Mouse (Mus musculus) mature B cell (primary cell): ENCODE data around the gene Fat4.

Experiments
- in situ Hi-C: fragments of 300-500 bp; cut with MboI; formaldehyde crosslinking; loops from 2 replicates; pipeline ENCODE4 v1.14.3; 2019

Fat4 gene

DNA sequence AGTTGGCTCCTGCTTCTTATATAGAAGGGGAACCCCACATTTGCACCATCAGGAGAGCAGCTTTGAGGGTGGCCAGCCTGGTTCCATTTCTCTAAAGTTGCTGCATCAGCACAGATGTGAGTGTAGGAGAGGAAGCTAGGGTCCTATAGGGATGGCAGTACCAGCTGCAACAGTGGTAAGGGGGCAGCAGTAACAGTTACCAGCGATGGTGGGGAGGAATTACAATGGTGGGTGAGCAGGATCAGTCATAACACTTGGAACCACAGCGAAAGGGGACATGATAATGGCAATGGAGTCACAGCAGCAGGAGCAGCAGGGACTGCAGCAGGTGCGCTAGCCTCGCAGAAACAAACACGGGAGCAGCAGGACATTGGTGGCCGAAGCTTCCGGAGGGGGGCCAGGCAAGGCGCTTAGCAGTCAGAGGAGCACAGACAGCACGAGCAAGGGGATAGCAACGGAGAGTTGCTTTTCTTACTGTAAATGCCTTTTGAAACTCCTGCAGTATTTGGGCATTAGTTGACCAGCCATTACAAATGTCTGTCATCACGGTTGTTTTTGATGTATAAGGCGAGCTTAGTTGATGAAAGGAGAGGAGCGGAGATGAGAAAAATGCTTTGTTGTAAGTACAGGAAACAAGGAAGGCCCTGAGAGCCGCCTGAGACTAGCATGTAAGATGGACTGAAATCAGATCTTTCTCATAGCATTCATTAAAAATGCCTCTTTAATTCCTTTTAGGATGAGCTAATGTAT, 21.1 kb downstream of the Fat4 start:
- in situ Hi-C loops = no loop called here

DNA sequence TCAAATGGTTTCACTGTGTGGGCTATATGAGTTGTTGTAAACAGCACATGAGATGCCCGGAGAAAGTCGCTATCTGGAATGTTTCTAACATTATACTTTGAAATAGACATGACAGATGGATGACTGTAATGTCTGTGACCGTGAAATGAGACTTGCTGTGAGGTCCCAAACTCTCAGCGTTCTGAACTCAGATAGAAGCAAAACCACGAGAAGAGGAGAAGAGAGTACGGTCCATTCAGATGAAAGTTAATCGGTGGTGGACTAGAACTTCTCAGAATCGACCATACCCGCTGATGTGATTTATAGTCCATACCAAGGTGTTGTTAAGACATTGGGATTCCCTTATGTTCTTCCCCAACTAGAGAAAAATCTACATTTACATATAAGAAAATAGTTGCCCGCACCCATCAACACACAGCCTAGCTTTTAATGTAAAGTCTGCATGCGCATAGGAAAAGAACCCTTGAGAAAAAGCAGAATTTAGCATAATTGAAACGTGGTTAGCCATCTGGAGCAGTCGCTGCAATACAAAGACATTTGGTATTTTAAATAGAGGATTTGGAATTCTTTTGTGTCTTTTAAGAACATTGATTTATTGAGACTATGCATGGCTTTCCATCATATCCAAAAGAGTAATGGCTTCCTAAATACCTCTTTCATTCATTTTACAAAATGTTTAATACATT, 21.8 kb downstream of the Fat4 start:
- in situ Hi-C loops = no loop called here

GRCm38 (mm10) chr3:38912768-38913487, 26.2 kb downstream of the Fat4 start:
- in situ Hi-C loops = no loop called here

DNA sequence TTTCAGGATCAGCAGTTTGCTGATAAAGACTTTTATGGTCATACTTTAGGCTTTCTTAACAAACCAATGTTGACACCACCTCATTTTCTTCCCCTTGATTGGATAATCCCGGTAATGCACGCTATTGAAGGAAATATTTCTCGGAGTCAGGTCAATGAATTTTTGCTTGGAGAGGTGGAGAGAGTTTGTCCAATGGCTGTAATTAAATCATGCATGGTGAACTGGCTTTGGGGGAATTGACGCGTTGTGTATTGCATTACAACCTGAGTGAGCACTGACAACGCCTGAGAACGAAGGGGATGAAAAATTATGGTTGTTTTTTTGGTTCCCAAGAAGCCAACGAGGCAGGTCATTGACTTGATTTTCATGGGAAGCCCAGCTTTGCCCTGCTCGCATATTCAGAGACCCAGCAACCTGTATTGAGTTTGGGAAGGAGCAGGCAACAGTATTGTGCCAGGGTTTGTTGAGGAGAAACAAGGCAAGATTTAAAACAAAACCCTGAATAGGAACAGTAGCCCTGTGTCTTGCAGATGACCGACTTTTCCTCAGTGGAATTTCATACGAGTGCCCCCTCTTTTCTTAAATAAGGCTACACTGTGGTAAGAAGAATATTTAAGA, 26.9 kb downstream of the Fat4 start:
- in situ Hi-C loops = no loop called here

DNA sequence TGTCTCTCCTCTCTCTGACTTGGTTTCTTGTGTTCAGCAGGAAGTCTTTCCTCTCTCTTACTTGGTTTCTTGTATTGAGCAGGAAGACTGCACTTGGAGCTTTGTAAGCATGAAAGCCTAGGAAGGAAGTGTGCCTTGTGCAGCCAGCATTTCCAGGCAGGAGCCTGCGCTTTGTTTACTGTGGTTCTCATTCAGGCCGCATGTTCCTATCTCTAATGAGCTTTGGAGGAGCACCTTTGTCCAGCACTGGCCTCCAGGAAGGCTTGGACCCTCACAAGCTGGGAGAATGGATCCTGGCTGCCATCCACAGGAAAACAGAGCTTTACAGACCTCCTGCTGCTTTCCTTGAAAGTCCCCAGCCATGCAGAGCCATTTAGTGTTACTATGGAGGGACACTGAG, 32.2 kb downstream of the Fat4 start:
- in situ Hi-C loops = no loop called here

GRCm38 (mm10) chr3:38921031-38921430, 34.3 kb downstream of the Fat4 start:
- in situ Hi-C loops = no loop called here

- in situ Hi-C loops = no loop called here
These were observed 36.5 kb downstream of the Fat4 start for GRCm38 (mm10) chr3:38923251-38923686.

- in situ Hi-C loops = no loop called here
These were observed 41.4 kb downstream of the Fat4 start for GRCm38 (mm10) chr3:38928076-38928686.

DNA sequence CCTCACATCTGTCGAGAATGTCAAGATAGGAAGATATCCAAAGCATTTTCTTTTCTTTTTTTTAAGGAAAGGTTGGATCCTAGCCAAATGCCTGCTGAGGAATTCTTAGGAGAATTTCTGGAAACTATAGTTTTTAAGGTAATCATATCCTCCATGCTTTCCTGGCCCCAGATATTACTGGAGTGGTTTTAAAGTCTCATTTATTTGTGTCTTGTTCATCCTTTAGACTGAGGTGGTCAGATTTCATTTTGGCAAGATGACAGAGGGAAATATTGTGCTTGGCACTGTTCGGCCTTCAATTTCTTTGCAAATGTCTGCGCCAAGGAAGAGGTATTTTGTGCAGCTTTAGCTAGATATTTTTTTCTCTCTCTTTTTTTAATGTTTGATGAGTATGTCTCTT, 42.0 kb downstream of the Fat4 start:
- in situ Hi-C loops = no loop called here

GRCm38 (mm10) chr3:38934780-38935179, 48.0 kb downstream of the Fat4 start:
- in situ Hi-C loops = no loop called here

DNA sequence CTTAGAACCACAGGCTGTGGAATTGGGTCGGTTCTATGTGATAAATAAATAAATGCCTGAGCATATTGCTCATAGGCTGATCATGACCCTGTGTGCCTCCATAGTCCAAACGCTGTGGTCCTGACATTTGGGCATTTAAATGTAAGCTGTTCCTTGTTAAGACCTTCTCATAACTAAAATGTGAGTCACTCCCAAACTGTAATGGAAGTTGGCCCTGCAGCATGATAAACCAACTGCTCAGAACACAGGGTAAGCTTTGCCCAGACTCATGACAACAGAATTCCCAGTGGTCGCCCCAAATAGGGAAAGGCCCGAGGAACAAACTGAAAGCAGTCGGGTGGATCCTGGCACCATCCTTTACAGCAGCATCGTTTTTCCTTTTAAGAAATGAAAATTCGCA, 49.7 kb downstream of the Fat4 start:
- in situ Hi-C loops = no loop called here

GRCm38 (mm10) chr3:38937159-38937558, 50.4 kb downstream of the Fat4 start:
- in situ Hi-C loops = no loop called here

DNA sequence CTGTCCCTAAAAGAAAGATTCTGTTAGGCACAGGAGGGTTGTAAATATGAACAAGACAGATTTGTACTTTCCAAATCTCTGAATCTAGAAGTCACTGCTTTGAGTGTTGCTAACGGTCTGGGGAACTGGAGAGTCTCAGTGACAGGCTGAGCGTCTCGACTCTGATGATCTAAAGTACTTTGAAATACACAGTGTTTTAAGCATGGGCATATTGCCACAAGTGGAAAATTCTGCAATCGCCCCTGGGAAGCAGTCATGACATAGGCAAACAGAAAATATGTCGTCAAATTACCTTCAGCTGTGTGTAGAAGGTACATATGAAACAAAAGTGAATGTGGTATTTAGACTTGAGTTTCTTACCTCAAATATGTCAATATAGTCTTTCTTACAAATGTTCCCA, 51.4 kb downstream of the Fat4 start:
- in situ Hi-C loops = no loop called here

DNA sequence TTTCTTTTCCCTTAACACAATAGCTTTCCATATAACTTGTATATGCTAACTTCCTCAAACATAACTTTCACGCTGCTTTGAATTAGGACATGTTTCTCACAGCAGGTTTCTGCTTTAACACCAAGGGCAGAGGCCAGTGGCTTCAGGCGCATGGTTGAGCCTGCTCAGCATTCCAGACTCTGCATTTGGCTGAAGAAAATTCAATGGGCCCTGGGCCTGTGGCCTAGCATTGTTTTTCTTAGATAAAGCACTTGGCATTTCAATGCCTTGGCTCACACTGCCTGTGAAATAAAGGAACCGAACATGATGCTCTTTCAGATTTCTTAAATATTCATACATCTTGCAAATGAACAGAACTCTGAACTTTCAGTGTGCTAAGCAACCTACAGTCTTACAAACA, 52.8 kb downstream of the Fat4 start:
- in situ Hi-C loops = no loop called here

DNA sequence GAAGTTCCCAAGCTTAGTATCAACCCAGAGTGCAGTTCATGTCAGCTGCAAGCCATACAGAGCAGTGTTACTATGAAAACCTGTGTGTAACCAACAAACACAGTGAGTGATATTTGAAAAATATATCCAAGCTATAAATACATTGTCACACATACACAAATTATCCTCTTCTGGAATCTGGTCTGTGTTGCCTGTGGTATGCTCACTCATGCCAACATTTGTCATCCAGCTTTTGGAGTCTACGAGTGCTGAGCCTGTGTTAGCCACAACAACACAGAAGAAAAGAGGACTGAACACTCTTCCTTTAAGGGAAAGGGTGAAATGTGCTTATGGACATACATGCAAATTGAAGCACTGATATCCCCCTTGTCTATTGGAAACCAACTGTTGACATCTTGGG, 53.6 kb downstream of the Fat4 start:
- in situ Hi-C loops = no loop called here

GRCm38 (mm10) chr3:38945157-38945556, 58.4 kb downstream of the Fat4 start:
- in situ Hi-C loops = no loop called here

DNA sequence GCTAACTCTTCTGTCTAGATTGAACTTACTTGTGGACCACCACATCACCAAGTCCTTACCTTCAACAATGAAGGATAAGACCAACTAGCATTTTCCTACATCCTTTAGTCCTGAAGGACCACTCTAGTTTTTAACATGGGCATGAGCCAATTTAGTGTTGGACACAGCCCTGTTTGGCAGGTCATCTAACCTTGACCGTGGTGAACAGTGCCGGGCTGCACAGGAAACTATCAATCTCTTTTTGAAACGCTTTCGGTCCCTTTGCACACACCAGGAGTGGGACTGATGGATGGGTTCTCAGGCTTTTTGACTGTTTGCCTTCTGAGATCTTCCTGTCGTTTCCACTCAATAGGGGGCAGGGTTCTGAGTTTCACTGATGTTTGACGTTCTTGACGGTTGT, 61.0 kb downstream of the Fat4 start:
- in situ Hi-C loops = no loop called here

DNA sequence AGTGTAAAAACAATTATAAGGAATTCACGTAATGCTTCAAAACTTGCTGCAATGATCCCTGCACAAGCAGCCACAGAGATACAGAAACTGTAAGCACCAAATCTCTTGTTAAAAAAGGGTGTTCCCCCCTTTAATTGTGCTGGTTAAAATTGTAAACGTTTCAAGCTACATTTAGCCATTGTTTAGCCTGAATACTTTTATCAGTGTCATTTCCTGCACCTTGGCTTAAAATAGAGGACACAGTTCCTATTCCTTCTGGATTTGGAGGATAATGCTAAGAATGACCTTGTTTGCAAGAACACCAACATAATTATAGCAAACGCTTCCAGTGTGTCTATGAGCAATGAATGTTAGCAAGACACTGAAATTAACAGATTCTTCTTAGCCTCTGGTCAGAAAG, 65.9 kb downstream of the Fat4 start:
- in situ Hi-C loops = no loop called here

DNA sequence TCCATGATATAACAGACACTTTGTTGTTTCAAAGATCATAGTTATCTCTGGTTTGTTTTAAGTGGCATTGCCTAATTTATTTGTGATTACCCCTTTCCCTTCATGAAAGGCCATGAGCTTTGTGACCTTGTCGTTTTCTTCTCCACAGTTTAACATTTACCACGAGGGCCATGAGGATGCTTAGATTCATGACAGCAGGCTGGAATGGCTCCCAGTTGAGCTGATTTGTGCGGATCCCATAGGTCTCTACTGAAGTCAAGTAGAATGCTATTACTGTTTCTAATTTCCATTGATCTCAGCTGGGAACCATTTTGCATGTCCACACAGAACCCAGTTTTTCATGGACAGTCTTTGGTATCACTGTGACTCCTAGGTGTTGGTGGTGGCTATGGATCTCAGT, 67.5 kb downstream of the Fat4 start:
- in situ Hi-C loops = no loop called here

DNA sequence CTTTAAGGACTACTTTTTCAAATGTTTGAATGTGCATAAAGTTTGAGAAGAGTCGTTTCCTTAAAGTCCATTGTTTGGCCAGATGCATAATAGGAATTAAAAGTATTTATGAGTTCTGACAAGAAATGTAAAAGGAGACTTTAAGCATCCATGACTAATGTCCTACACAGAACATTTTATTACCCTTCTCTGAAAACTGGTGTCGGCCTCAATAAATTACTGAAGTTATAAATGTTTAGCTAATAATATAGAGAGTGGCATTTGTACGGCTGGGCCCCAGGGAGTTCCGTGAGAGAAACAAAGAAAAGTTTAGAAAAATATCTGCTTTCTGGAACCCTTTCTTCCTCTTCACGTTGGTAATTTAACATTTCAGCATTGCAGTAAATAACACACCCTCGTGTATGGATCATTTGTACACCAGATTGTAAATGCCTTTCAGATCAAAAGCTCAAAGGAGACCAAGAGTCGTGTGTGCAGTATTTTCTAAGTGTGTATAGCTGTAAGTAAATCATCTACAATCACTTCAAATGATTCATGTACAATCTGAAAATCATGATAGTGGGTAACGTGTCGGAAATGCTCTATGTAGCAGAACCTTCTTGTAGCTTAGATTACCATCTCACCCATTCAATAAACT, 69.4 kb downstream of the Fat4 start:
- in situ Hi-C loops = no loop called here

DNA sequence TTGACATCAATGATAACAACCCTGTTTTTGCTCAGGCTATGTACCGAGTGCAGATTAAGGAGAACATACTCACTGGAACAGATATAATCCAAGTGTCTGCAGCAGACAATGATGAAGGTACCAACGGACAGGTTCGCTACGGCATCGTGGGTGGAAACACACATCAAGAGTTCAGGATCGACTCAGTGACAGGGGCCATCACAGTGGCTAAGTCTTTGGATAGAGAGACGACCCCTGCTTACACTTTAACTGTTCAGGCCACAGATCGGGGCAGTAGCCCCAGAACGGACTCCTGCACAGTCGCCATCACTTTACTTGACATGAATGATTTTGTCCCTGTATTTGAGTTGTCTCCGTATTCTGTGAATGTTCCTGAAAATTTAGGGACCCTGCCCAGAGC, 70.4 kb downstream of the Fat4 start:
- in situ Hi-C loops = no loop called here

DNA sequence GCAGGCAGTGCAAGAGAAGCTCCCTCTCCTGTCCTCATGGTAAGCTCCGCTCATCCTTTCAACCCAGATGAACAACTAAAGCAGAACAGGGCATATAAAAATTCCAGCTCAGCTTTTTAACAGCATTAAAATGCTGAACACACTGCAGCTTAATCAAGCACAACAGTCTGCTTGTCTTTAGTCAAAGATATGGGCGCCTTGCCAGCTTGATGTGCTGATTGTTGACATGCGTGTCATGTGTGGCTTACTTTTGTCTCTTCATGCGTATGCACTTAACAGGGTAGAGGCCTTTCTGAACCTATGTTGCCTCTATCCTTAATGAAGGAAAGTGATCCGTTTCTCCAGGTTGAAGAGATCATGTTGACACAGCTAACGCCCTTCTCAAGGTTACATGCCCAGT, 75.6 kb downstream of the Fat4 start:
- in situ Hi-C loops = no loop called here
